Mouse (Mus musculus) intestine, embryonic 14.5 days (tissue): Measurements from ENCODE around the gene Gm9611. TPM values are rescaled to one million over a fixed set of nuclear protein-coding genes. Genes with fewer than 3 reads are reported as not detected.
"Not testable (repeated sequence)": the region's sequence is repeated elsewhere in the genome, so short reads cannot be mapped to it uniquely, and the experiment has no call there.

Experiments
- ATAC-seq: fragments of 200-750 bp; cut with Nextera tagmentation; replicated peaks from 2 replicates; pipeline ENCODE4 v1.8.0; 2017; ENCODE audit warnings: low read depth, moderate number of reproducible peaks, moderate TSS enrichment, moderate library complexity; ENCODE audit not compliant: low FRiP score, low TSS enrichment
- DNase-seq: peaks from one replicate; pipeline ENCODE4 v3.0.0-alpha.2; 2018; ENCODE audit warnings: low spot score
- H3K27ac ChIP-seq: fragments of 300-500 bp; sonication (generic); 2 replicates; pipeline ENCODE4 v1.5.1; 2014; ENCODE audit warnings: low read depth, mild to moderate bottlenecking, control low read depth
- H3K27me3 ChIP-seq: fragments of 300-500 bp; sonication (generic); replicated peaks from 2 replicates; pipeline ENCODE4 v1.6.1; 2014; ENCODE audit warnings: low read length, control low read depth; ENCODE audit not compliant: control insufficient read depth, insufficient read depth
- H3K36me3 ChIP-seq: fragments of 300-500 bp; sonication (generic); 2 replicates; pipeline ENCODE4 v1.6.1; 2014; ENCODE audit warnings: low read length, control low read depth; ENCODE audit not compliant: control insufficient read depth, insufficient read depth
- H3K4me1 ChIP-seq: fragments of 300-500 bp; sonication (generic); replicated peaks from 2 replicates; pipeline ENCODE4 v1.6.1; 2014; ENCODE audit warnings: low read length, control low read depth, mixed read lengths; ENCODE audit not compliant: control insufficient read depth, insufficient read depth
- H3K4me2 ChIP-seq: fragments of 300-500 bp; sonication (generic); 2 replicates; pipeline ENCODE4 v1.6.1; 2014; ENCODE audit warnings: low read length
- H3K4me3 ChIP-seq: fragments of 300-500 bp; sonication (generic); 2 replicates; pipeline ENCODE4 v1.5.1; 2014; ENCODE audit warnings: low read depth, low read length, control low read depth, mixed read lengths
- H3K9ac ChIP-seq: fragments of 300-500 bp; sonication (generic); 2 replicates; pipeline ENCODE4 v1.6.1; 2014; ENCODE audit warnings: mild to moderate bottlenecking, low read length
- H3K9me3 ChIP-seq: fragments of 300-500 bp; sonication (generic); 2 replicates; pipeline ENCODE4 v1.6.1; 2016; ENCODE audit warnings: low read length, control low read depth; ENCODE audit not compliant: control insufficient read depth
- WGBS: fragments of 180-500 bp; shearing (Covaris S2); extraction: QIAGEN DNeasy Blood & Tissue Kit; methylation state at CpG from one replicate; pipeline ENCODE4 v1.1.7; 2014; 5-methylcytosine and 5-hydroxymethylcytosine counted together
- microRNA-seq: library from miRNA; unstranded; fragments of <30 nt; microRNA quantifications from one replicate; pipeline ENCODE4, GENCODE M21; 2016
- polyA plus RNA-seq: library from polyadenylated mRNA; unstranded; fragments of >200 nt; fragmentation: Nextera tagmentation; extraction: Ambion mirVana; gene quantifications from 2 replicates; pipeline ENCODE4 v1.2.1, GENCODE M21; 2014

Gm9611 gene
- not detected in 2 replicates for polyA plus RNA-seq

DNA sequence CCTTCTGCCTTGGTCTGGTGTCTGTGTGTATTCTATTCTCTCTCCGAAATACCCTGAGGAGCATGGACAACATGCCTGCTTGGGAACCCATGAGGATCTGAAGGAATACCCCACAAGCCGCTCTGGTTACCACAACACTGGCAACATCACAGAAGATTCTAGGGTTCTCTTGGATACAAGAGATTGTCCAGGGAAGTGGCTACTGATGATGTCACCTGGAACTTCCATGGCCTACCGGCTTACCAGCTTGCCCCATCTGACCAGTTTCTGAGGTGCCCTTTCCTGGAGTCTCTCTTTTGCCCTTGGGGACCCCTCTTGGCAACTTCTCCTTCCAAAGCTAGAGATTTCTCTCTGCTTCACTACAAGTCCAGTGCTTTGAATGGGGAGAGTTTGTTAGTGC is at the start of gene Gm9611:
Gm9611 (minus strand) TSS at position 101 of the 400 bp plus-strand sequence.
- H3K4me2 ChIP-seq, H3K4me3 ChIP-seq, H3K27me3 ChIP-seq, H3K36me3 ChIP-seq, H3K4me1 ChIP-seq, H3K9me3 ChIP-seq, H3K9ac ChIP-seq, DNase-seq, H3K27ac ChIP-seq, ATAC-seq: not testable (repeated sequence)
- WGBS: no CpG with 5 or more reads among the region's 3 CpGs

DNA sequence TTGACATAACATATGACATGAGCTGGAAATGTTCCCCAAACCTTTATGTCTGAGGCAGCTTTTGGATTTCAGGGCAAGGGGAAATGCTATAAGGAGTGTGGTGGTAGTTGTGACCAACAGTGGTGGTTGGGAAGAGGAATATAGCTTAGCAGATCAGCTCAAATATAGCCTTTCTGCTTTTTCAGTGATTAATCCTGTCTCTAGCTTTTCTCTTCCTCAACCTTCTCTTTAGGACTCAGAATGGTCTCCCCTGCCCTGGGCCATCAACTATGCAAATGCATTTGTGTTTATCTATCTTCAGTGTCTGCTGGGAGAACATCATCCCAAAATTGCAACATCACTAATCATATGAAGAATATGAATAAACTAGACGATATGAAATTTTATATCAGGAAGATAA is 12.8 kb upstream of the Gm9611 start, which contains the start of gene Gm7995:
Gm7995 (plus strand) TSS at position 301 of the 400 bp plus-strand sequence.
- no CpG with 5 or more reads among the region's 1 CpGs for WGBS
- H3K4me1 ChIP-seq, H3K4me2 ChIP-seq, H3K27ac ChIP-seq, H3K36me3 ChIP-seq, H3K27me3 ChIP-seq, DNase-seq, H3K4me3 ChIP-seq, H3K9me3 ChIP-seq, H3K9ac ChIP-seq, ATAC-seq: not testable (repeated sequence)

DNA sequence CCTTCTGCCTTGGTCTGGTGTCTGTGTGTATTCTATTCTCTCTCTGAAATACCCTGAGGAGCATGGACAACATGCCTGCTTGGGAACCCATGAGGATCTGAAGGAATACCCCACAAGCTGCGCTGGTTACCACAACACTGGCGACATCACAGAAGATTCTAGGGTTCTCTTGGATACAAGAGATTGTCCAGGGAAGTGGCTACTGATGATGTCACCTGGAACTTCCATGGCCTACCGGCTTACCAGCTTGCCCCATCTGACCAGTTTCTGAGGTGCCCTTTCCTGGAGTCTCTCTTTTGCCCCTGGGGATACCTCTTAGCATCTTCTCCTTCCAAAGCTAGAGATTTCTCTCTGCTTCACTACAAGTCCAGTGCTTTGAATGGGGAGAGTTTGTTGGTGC is 37.2 kb downstream of the Gm9611 start, which contains the start of gene Gm17026:
Gm17026 (minus strand) TSS at position 101 of the 400 bp plus-strand sequence.
- H3K9me3 ChIP-seq, H3K4me1 ChIP-seq, H3K9ac ChIP-seq, H3K36me3 ChIP-seq, H3K4me2 ChIP-seq, ATAC-seq, H3K27ac ChIP-seq, DNase-seq, H3K4me3 ChIP-seq, H3K27me3 ChIP-seq: not testable (repeated sequence)
- WGBS: no CpG with 5 or more reads among the region's 3 CpGs

Small RNAs within 50 kb of the gene (microRNA-seq; reads per million reads assigned to microRNA genes)
- gene Gm25208 (not detected), gene Gm25892 (not detected)

Other genes with a start within 250 kb of the Gm9611 start
- gene Gm7951, start 180.0 kb downstream of the Gm9611 start, polyA plus RNA-seq: not detected in 2 replicates
- not detected in 2 replicates for gene Gm17027, start 134.7 kb downstream of the Gm9611 start, polyA plus RNA-seq
- gene Gm3573, start 106.6 kb downstream of the Gm9611 start, polyA plus RNA-seq: not detected in 2 replicates
- not detected in 2 replicates for gene Gm17026, start 37.3 kb downstream of the Gm9611 start, polyA plus RNA-seq
- not detected in 2 replicates for gene Gm7995, start 12.9 kb upstream of the Gm9611 start, polyA plus RNA-seq
- not detected in 2 replicates for gene Gm8005, start 142.3 kb upstream of the Gm9611 start, polyA plus RNA-seq
- gene Gm8011, start 166.5 kb upstream of the Gm9611 start, polyA plus RNA-seq: not detected in 2 replicates
- not detected in 2 replicates for gene Gm8020, start 205.0 kb upstream of the Gm9611 start, polyA plus RNA-seq
- not detected in 2 replicates for gene Gm8024, start 226.9 kb upstream of the Gm9611 start, polyA plus RNA-seq